Mouse (Mus musculus) frontal cortex, postnatal 10 days (tissue): Measurements from ENCODE around the gene Ppp1r14a.

Experiments used
- DNase-seq, 2 experiments: peaks; one replicate each; pipeline ENCODE4 v3.0.0; 2022; ENCODE audit warnings: low spot score in 2 of 2, mixed read lengths in 1 of 2

Ppp1r14a gene

DNA sequence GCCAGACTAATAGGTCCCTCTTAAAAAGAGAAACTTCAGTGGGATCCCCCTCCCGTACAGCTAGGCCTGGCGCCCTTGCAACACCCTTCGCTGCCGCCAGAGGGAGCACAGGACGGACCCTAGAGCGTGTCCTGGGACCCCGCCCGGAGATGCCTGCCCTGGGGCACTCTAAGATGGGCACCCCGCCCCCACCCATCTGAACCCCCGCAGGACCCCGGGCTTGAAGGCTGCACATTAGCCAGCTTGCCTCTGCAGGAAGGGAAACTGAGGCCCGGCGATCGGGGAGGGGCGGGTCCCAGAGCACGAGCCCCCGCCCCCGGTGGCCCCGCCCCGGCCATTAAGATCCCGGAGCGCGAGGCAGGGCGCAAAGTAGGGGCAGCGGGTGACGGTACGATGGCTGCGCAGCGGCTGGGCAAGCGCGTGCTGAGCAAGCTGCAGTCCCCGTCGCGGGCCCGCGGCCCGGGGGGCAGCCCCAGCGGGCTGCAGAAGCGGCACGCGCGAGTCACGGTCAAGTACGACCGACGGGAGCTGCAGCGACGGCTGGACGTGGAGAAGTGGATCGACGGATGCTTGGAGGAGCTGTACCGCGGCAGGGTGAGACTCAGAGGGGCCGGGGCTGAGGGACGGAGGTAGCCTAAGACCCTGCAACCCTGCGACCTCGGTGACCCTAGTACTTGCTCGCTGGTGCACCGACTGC, at the start of gene Ppp1r14a:
Gene Ppp1r14a (plus strand): TSS at position 367 of the 697 bp plus-strand sequence.
- DNase-seq, result peak in 1 of 2 experiments; percentile 50

DNA sequence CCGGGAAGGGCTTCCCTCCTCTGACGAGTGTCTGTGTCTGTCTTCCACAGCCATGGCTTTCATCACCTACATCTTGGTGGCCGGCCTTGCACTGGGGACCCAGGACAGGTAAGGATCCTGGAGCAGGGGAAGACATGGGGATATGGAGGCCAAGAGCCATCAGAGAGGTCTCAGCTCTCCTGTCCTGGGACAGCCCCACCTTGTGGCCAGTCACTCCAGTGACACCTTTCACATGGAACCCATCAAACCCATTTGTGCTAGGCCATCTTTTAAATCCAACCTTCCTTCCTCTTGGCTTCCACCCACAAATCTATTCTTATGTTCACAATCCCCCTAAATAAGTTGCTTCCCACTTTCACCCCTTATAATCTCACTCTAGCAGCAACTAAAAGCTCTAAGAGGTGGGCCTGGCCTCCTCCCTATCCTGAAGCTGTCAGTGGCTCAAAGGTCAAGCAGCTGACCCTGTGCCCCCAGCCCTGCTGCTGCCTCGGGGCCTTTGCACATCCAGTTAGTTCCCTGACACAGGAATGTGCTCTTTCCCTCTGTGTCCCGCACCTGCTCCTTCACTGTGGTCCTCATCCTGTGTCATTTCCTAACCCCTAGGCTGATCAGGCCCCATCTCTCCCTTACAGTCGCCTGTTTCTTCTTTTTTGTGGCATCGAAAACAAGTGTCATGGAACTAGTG, 44.2 kb upstream of the Ppp1r14a start:
- DNase-seq, result no peak

DNA sequence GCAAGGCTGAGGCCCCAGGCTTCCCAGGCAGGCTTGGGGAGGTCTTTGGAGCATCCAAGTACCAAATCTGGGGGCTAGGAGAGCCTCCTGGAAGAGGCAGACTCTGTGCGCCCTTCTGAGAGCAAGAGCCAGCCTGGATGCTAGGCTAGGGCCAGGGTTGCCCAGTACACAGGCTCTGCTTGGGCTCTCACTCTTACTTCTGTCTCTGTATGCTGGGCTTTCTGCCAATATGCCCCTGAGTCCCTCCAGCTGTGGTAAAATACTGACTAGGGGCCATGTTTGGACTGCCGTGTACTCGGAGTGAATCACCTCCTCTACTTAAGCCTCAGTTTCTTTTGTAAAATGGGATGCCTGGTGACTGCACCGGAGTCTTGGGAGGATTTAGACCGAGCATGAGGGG, 43.1 kb upstream of the Ppp1r14a start:
- DNase-seq, result no peak

DNA sequence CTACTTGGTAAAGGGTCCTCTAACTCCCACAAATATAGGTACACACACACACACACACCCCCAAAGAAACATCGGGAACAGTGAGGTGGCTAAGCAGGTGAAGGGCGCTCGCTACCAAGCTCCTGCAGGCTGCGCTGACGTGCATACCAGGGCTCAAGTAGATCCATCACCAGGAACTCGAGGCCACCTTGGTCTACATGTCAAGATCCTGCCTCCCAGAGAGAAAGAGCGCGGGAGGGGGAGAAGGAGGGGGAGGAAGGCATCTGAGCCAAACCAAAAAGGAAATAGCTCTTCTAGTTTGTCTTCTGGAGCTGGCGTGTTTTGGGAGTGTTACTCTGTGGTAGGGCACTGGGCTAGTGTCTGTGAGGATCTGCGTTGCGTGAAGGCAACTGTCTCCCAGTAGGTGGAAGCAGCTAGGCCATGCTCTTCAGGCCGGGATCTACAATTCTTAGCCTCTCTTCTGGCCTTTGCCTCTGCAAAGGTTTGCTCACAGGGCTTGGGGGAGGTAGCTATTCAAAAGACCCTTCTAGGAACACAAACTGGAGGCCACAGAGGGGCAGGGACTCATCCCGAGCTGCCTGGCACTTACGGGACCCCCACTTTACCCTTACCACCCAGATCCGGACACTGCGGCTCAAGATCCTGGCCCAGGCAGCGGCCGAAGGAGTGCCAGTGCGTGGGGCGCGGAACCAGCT, 42.3 kb upstream of the Ppp1r14a start:
- no peak for DNase-seq

DNA sequence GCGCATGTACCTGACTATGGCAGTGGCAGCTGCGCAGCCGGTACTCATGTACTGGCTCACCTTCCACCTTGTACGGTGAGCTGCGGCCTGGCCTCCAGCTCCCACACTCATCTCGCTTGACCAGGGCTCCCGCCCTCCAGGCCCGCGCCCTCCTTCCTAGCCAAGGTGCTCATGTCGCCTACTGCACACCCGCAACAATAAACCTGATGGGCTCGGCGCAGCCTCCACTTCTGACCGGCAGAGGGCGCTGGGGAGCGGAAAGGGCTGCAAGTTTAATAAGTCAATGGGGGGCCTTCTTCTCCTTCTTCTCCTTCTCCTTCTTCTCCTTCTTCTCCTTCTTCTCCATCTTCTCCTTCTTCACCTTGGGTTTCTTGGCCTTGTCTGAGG, 41.8 kb upstream of the Ppp1r14a start:
- DNase-seq, result peak in 1 of 2 experiments; percentile 68

DNA sequence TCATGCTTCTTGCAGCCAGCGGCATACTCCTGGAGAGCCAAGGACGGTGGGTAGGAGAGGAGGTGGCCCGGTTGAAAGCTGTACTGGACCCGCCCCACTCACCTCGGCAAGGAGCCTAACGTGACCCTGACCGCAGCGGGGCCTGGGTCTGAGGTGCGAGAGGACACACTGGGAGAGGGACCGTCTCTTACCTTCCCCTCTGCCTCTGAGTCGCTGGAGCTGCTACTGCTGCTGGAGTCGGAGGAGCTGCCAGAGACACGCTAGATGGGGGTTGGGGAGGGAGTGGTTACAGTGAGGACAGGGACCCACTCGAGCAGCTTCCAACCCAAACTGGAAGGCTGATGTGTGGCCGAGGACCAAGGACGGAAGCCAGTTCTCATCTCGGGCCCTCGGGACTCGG, 41.4 kb upstream of the Ppp1r14a start:
- DNase-seq, result no peak

DNA sequence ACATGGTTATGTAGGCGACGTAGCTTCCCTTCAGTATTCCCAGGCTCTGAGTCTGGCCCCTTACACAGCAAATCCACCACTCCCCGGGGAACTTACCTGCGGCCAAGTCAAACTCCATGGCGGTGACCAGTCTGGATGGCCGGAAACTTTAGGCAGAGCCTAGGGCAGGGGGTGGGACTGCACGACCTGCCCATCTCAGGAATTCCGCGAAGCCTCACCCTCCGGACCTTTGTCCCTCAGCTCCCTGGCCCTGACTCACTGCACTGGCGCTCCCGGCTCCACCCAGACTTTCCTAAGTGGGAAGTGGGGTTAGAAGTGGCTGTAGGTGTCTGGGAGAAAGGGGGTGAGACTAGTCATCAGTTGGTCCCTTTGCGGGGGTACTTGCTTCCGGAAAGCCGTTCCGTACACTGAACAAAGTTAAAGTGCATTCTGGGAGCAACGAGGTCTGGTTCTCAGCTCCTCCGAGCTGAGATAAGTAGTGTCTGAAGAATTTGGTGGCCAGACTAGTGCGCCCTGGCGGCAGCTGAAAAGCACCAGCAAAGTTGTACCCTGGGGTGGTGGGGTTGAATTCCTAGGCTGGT, 40.8 kb upstream of the Ppp1r14a start, which contains the start of gene 2200002D01Rik:
Gene 2200002D01Rik (minus strand): TSS at position 206 of the 581 bp plus-strand sequence.
- DNase-seq, result no peak

DNA sequence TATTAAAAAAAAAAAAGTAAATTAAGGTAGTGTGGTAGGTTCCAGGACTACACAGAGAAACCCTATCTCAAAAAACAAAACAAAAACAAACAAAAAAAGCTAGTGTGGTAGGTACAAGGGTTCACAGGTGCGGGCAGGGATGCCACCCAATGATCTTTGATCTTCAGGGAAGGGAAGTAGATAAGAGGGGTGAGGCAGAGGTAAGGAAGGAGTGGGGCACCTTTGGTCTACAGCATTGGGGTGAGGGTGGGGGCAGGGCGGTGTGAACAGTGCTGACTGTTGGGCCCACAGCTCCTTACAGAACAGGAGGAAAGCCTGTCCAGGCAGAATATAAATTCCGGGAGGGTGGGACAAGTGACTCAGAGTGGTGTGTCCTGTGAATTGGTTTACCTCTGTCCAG, 37.9 kb upstream of the Ppp1r14a start:
- no peak for DNase-seq

DNA sequence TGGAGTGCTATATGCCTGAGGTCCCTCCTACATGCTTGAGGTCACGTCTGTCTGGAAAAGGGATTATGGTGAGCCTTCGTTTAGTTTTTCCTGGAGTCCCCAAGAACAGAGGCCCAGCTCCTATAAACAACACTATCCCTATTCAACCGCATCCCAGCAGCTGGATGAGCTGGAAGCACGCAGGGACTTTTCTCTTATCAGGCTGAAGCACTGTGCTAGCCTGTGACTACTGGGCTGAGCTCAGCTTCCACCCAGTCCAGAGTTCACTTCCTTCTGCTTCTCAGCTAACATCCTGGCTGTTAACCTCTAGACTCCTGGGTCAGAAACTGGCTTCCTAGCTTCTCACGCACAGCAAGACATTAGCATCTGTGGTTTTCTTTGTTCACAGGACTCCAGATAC, 35.3 kb upstream of the Ppp1r14a start:
- no peak for DNase-seq

DNA sequence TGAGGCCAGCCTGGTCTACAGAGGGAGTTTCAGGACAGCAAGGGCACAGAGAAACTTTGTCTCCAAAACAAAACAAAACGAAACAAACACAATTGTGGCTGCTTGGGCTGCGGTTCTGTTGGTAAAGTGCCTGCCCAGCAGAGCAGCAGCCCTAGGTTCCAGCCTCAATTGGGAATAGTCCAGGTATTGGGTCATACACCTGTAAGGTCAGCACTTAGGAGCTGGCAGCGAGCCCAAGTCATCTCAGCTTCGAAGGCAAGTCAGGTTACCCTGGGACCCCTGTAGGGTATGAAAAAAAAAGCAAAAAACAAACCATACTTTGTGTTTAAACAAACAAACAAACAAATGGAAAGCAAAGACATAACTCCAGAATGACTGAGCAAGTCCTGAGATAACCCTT, 33.2 kb upstream of the Ppp1r14a start:
- no peak for DNase-seq

DNA sequence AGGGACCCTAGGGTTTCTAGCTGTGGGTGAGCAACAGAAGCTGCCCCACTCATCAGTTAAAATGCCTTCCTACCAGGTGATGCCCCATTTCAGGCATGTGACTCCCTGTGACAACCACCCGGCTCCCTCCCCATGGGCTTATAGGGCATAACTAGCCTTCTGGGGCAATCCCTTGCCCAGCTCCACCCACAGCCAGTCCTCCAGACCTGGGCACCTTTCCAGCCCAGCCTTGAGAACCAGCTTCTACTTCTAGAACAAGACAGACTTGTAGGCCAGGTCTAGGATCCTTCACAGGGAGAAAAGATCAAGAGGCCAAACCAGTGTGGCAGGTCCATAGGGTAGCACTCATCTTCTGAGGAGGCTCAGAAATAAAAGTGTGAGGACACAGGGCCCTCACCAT, 31.7 kb upstream of the Ppp1r14a start:
- DNase-seq, result no peak

DNA sequence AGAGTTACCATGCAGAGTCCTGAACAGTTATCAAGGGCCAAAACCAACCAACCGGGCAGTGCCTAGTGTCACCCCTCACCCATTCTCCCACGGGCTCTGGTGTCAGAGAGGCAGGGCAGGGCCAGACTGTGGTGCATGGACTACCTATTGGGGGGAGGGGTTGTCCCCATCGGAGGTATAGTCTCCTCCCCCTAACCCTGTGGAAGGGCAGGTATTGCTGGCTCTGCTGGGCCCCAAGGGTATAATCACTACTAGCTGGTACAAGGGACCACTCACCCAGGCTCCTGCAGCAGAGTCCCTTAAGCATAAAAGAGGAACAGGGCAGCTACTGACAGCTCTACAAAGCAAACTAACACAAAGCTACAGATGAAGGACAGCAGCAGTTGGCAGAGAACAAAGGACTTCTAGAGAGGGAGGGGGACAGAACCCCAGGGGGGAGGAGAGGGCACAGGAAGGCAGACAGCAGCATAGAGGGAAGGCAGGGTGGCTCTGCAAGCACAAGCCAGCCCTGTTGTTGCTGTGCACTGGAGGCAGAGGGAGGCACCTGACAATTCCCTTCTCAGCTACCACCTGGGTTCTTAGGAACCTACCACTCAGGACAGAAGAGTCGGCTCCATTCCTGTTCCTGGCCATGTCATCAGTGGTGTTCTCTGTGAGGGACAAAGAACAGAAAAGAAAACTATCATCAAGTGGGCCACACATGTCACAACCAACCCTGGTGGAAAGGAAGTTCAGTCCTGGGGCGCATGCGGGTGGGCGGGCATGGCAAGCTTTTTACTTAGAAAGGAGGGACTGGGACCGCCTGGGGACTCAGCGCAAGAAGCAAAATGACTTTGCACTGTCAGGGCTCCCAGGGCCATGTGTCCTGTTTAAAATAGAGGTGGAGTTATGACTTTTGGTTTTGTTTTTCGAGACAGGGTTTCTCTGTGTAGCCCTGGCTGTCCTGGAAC, 29.1 kb upstream of the Ppp1r14a start:
- no peak for DNase-seq

DNA sequence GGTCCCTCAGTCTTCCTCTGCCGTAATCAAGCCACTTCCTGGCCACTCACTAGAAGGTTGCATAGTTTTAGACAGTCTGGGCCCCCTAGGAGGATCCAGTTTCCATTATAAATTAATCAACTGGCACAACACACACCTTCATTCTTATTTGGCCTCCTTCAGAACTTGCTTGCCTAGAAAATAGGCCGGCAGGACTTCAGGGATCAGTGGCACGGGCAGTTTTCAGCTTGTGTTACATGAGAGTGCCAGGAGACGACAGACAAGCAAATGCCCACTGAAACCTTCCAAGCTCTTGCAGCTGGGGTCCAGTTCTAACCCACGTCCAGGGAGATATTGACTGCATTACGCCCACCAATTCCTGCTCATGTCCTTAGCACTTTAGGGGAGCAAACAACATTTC, 27.0 kb upstream of the Ppp1r14a start:
- no peak for DNase-seq

DNA sequence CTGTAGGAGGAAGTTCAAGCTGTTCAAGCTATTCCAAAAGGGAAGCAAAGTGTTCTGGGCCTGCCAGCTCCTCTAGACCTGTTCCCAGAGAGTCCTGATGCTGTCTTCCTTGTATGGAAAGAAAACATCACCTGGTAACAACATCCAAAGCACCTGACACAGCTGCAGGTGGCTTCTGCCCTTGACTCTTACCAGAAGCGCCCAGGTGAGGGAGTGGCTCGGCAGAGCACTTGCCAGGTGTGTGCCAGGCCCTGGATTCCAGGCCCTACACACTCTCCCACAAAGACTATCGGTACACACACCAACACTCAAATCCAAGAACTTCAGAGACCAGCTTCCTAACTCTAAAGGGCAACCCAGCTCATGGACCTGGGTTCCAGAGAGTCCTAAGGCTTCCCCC, 25.3 kb upstream of the Ppp1r14a start:
- no peak for DNase-seq

DNA sequence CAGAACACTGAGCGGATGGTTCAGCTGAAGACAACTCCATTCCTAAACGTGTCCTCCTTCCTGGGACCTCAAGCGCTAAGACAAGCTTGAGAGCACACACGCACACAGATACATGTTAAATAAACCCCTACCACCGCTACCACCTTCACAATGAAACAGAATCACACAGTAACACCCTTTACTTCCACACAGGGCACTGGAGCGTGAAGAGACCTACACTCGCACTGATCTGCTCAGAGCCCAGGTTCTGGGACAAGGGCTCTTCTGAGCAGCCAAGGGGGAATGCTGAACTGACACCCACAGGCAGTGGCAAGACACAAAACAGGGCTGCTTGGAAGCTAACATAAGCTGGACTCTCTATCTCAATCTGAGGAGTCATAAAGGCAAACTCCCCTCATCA, 23.5 kb upstream of the Ppp1r14a start:
- no peak for DNase-seq

DNA sequence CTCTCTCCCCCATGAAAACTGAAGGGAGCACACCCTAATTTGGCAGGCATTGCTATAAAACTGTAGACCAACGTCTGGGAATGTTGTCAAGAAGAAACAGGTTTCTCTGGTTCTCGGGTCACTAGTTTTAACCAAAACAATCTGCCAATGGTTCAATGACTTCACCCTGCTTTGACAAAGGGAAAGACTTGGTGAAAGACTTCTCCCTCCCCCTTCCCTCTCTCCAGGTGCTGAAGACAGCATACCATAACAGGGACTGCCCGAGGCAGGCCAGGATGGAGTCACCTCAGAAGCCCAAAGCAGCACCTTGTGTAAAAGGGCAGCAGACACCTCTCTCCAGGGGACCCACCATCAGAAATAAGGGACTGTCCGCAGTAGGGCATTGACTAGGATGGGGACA, 22.2 kb upstream of the Ppp1r14a start:
- no peak for DNase-seq

DNA sequence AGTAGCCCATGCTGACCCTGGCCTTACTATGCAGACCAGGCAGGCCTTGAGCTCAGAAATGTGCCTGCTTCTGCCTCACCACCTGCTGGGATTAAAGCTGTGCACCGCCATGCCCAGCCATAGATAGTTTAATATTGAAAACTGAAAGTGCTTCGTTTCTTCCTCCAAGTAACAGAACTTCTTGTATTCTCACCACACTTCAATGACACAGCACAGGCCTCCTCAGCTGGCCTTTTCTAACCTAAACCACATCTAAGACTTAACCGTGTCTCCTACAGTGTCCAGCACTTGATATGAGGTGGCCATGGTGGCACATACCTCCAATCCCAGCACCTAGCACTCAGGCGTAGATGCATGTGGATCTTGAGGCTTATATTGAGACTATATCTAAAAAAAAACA, 18.7 kb upstream of the Ppp1r14a start:
- DNase-seq, result no peak

DNA sequence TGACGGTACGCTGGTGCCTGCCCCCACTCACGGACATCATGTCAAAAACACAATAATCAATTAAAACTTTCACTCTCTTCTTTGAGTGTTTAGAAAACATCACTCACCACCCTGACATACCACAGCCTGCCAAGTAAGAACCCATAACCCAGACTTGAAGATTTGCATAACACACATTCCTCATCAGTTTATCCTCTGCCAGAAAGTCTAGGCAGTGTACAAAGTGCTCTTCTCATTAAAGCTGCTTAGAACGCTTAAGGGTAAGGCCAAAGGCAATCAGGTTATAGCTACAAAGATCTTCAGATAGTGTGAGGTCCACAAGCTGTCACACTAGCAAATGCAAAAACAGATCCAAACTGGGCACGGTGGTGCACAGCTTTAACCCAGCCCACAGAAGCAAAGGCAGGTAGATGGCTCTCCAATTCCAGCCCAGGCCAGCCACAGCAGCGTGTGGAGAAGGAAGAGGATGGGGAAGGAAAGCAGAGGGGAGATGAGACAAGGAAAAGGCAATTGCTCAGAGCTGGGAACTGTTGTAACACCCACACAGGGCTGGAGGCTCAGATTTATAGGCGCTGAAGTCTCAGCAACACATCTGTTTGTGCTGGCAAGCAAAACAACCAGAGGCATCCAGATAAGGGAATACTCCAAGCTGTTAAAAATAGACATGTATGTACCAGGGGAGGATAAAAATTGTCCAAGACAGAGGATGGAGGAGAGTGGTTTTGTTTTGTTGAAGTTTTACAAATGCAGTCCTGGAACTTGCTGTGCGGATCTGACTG, 17.2 kb upstream of the Ppp1r14a start:
- no peak for DNase-seq

DNA sequence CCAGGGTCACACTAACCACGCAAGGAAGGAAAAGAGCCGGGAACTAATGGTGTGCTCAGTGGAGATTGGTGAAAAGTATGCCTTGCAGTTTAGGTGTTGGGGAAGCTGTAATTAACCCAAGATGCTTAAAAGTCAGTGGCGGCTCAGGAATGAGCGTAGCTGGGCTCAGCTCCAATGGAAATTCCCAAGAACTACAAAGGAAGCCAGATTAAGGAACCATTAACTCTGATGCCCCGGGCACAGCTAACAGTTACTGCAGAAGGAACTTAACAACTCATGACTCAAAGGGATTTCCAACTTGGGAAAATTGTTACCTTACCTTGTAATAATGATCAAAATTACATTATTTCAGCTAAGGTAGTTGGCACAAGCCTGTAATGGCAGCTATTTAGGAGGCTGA, 12.4 kb upstream of the Ppp1r14a start:
- no peak for DNase-seq

DNA sequence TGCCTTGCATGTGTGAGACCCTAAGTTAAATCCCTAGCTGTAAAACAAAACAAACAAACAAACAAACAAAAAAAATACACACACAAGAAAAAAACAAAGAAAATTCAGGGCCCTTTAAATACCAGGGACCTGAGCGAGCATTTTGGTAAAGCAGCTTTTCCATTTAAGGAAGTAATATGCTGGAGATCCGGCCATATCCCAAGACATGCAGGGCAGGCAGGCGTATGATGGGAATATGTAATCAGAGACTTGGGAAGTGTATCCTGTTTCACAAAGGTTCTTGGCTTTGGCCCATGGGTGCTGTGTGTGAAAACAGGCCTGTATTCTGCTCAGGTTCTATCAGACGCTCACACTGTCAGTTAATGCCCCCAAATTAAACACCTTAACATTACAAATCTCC, 11.6 kb upstream of the Ppp1r14a start:
- no peak for DNase-seq

DNA sequence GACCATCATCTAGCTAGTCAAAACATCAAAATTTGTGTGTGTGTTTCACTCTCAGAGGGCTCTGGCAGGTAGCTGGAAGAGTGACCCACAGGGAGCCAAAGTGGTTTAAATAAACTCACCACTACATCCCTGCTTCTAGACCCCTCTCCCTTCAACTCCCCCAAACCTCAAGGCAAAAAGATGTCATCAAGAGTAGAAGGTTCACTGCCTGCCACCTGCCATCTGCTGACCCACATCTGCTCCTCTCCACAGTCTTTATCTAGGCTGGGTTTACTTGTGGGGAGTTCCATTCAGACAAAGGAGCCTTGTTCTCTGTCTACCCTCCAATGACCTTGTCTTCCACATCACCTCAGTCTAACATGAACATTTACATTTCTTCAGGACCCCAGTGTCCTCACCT, 9.8 kb upstream of the Ppp1r14a start:
- no peak for DNase-seq
